Mouse (Mus musculus): ENCODE results near the gene Rps29. TPM values are rescaled to one million over a fixed set of nuclear protein-coding genes. Genes with fewer than 3 reads are reported as not detected.

The Rps29 gene
- polyA plus RNA-seq, 1 experiment from 2014 or later, result 1,279 TPM

GRCm38 (mm10) chr12:69129634-69130310 is 29.2 kb downstream of the Rps29 start:
- no peak for TF ChIP-seq CTCF (IDR thresholded peaks at IDR 0.05; ENCODE audit: low read depth)
- TF ChIP-seq EP300 (IDR thresholded peaks at IDR 0.05; ENCODE audit: low read depth), result no peak
- peak overlapping the region; percentile 48 for H3K4me2 ChIP-seq (ENCODE audit: low read depth, low read length)
- 0 out of 2 replicates have a peak, but pooled peaks cover 2% of the 10 kb centered on the region for H3K4me1 ChIP-seq (ENCODE audit: insufficient read depth)
- 43% methylated on average over 17 of the region's 18 CpGs for WGBS (ENCODE audit: insufficient replicate concordance)
- no peaks in the 10 kb centered on the region for H3K36me3 ChIP-seq (replicated peaks; ENCODE audit: insufficient read depth, low read length)
- DNase-seq (no peak), ATAC-seq (peak; percentile 36)
- H3K9me3 ChIP-seq (ENCODE audit: low read length), result no peaks in the 10 kb centered on the region
- no peaks in the 10 kb centered on the region for H3K27me3 ChIP-seq (ENCODE audit: insufficient read depth, low read length)
- H3K4me3 ChIP-seq (ENCODE audit: low read depth, low read length), result peak overlapping the region; percentile 9; the same call in 1 of the 2 replicates
- H3K27ac ChIP-seq (ENCODE audit: low read depth), result no peak overlapping the region
- H3K9ac ChIP-seq (replicated peaks), result no peak overlapping the region

- 82% methylated on average over 3 of the region's 3 CpGs for WGBS (ENCODE audit: insufficient replicate concordance)
- 0 out of 2 replicates have a peak, but pooled peaks cover 2% of the 10 kb centered on the region for H3K4me1 ChIP-seq (ENCODE audit: insufficient read depth)
- H3K36me3 ChIP-seq (replicated peaks; ENCODE audit: insufficient read depth, low read length), result no peaks in the 10 kb centered on the region
- H3K9me3 ChIP-seq (ENCODE audit: low read length), result no peaks in the 10 kb centered on the region
- ATAC-seq, result no peak
- no peak overlapping the region for H3K4me2 ChIP-seq (ENCODE audit: low read depth, low read length)
- H3K9ac ChIP-seq (replicated peaks), result no peak overlapping the region
- no peak overlapping the region for H3K4me3 ChIP-seq (ENCODE audit: low read depth, low read length)
- H3K27ac ChIP-seq (ENCODE audit: low read depth), result no peak overlapping the region
- no peak for TF ChIP-seq EP300 (IDR thresholded peaks at IDR 0.05; ENCODE audit: low read depth)
- TF ChIP-seq CTCF (IDR thresholded peaks at IDR 0.05; ENCODE audit: low read depth), result no peak
- DNase-seq, result no peak
- no peaks in the 10 kb centered on the region for H3K27me3 ChIP-seq (ENCODE audit: insufficient read depth, low read length)
These were observed 31.4 kb downstream of the Rps29 start for GRCm38 (mm10) chr12:69127626-69128025.

- Histone ChIP-seq H3K27me3 (ENCODE audit: insufficient read depth, low read length) (no peaks in the 10 kb centered on the region), H3K27ac (ENCODE audit: low read depth) (no peak overlapping the region), H3K4me2 (ENCODE audit: low read depth, low read length) (no peak overlapping the region), H3K9me3 (ENCODE audit: low read length) (no peaks in the 10 kb centered on the region), H3K36me3 (replicated peaks; ENCODE audit: insufficient read depth, low read length) (no peaks in the 10 kb centered on the region), H3K4me3 (ENCODE audit: low read depth, low read length) (no peak overlapping the region), H3K4me1 (ENCODE audit: insufficient read depth) (0 out of 2 replicates have a peak, but pooled peaks cover 2% of the 10 kb centered on the region), H3K9ac (replicated peaks) (no peak overlapping the region)
- 67% methylated on average over 5 of the region's 5 CpGs for WGBS (ENCODE audit: insufficient replicate concordance)
- ATAC-seq, result no peak
- TF ChIP-seq EP300 (IDR thresholded peaks at IDR 0.05; ENCODE audit: low read depth) (no peak), CTCF (IDR thresholded peaks at IDR 0.05; ENCODE audit: low read depth) (peak; percentile 74)
- DNase-seq, result peak; percentile 45
These were observed 31.8 kb downstream of the Rps29 start for GRCm38 (mm10) chr12:69127170-69127569.

GRCm38 (mm10) chr12:69125066-69125465 is 33.9 kb downstream of the Rps29 start:
- Histone ChIP-seq H3K27ac (ENCODE audit: low read depth) (no peak overlapping the region), H3K4me2 (ENCODE audit: low read depth, low read length) (no peak overlapping the region), H3K4me3 (ENCODE audit: low read depth, low read length) (no peak overlapping the region), H3K36me3 (replicated peaks; ENCODE audit: insufficient read depth, low read length) (no peaks in the 10 kb centered on the region), H3K9ac (replicated peaks) (no peak overlapping the region), H3K4me1 (ENCODE audit: insufficient read depth) (no peaks in the 10 kb centered on the region), H3K9me3 (ENCODE audit: low read length) (no peaks in the 10 kb centered on the region), H3K27me3 (ENCODE audit: insufficient read depth, low read length) (no peaks in the 10 kb centered on the region)
- TF ChIP-seq EP300 (IDR thresholded peaks at IDR 0.05; ENCODE audit: low read depth), result no peak
- 60% methylated on average over 5 of the region's 5 CpGs for whole genome bisulfite sequencing (ENCODE audit: insufficient replicate concordance)
- DNase-seq (no peak), ATAC-seq (no peak)

- no peak overlapping the region for H3K27ac ChIP-seq (ENCODE audit: low read depth)
- H3K9me3 ChIP-seq (ENCODE audit: low read length), result no peaks in the 10 kb centered on the region
- H3K27me3 ChIP-seq (ENCODE audit: insufficient read depth, low read length), result no peaks in the 10 kb centered on the region
- no peak for TF ChIP-seq CTCF (IDR thresholded peaks at IDR 0.05; ENCODE audit: low read depth)
- TF ChIP-seq EP300 (IDR thresholded peaks at IDR 0.05; ENCODE audit: low read depth), result no peak
- 77% methylated on average over 11 of the region's 11 CpGs for WGBS (ENCODE audit: insufficient replicate concordance)
- no peaks in the 10 kb centered on the region for H3K36me3 ChIP-seq (replicated peaks; ENCODE audit: insufficient read depth, low read length)
- no peaks in the 10 kb centered on the region for H3K4me1 ChIP-seq (ENCODE audit: insufficient read depth)
- ATAC-seq (no peak), DNase-seq (no peak)
- H3K4me2 ChIP-seq (ENCODE audit: low read depth, low read length), result no peak overlapping the region
- no peak overlapping the region for H3K4me3 ChIP-seq (ENCODE audit: low read depth, low read length)
- H3K9ac ChIP-seq (replicated peaks), result no peak overlapping the region
These were observed 36.2 kb downstream of the Rps29 start for GRCm38 (mm10) chr12:69122801-69123200.

GRCm38 (mm10) chr12:69119908-69120307 is 39.1 kb downstream of the Rps29 start:
- no peak for DNase-seq
- ATAC-seq, result no peak
- Histone ChIP-seq H3K27me3 (ENCODE audit: insufficient read depth, low read length) (no peaks in the 10 kb centered on the region), H3K36me3 (replicated peaks; ENCODE audit: insufficient read depth, low read length) (no peaks in the 10 kb centered on the region), H3K4me1 (ENCODE audit: insufficient read depth) (no peaks in the 10 kb centered on the region), H3K4me2 (ENCODE audit: low read depth, low read length) (no peak overlapping the region), H3K9ac (replicated peaks) (no peak overlapping the region), H3K27ac (ENCODE audit: low read depth) (no peak overlapping the region), H3K4me3 (ENCODE audit: low read depth, low read length) (no peak overlapping the region), H3K9me3 (ENCODE audit: low read length) (no peaks in the 10 kb centered on the region)
- 74% methylated on average over 6 of the region's 6 CpGs for WGBS (ENCODE audit: insufficient replicate concordance)
- no peak for TF ChIP-seq EP300 (IDR thresholded peaks at IDR 0.05; ENCODE audit: low read depth)
- TF ChIP-seq CTCF (IDR thresholded peaks at IDR 0.05; ENCODE audit: low read depth), result no peak

Small RNAs within 50 kb of the gene (microRNA-seq; reads per million reads assigned to microRNA genes)
- not detected for gene Gm47287
- 2.0 reads per million for gene Gm47295

Other genes with a start within 250 kb of the Rps29 start
- 8.8 and 9.6 TPM in 2 replicates for gene Lrr1, start 9.6 kb upstream of the Rps29 start, polyA plus RNA-seq (2015; fragmentation: Nextera tagmentation; extraction: Ambion mirVana)
- 543 and 555 TPM in 2 replicates for gene Rpl36al, start 24.9 kb upstream of the Rps29 start, polyA plus RNA-seq (2015; fragmentation: Nextera tagmentation; extraction: Ambion mirVana)
- 23.1 and 25.0 TPM in 2 replicates for gene Mgat2, start 25.0 kb upstream of the Rps29 start, polyA plus RNA-seq (2015; fragmentation: Nextera tagmentation; extraction: Ambion mirVana)
- 9.1 and 10.2 TPM in 2 replicates for gene Gm49383, start 37.9 kb upstream of the Rps29 start, polyA plus RNA-seq (2015; fragmentation: Nextera tagmentation; extraction: Ambion mirVana)
- 2.9 and 3.0 TPM in 2 replicates for gene Dnaaf2, start 39.2 kb upstream of the Rps29 start, polyA plus RNA-seq (2015; fragmentation: Nextera tagmentation; extraction: Ambion mirVana)
- gene Gm49384, start 45.1 kb upstream of the Rps29 start, polyA plus RNA-seq (2015; fragmentation: Nextera tagmentation; extraction: Ambion mirVana), result 8.3 and 9.5 TPM in 2 replicates
- gene Pole2, start 69.0 kb upstream of the Rps29 start, polyA plus RNA-seq (2015; fragmentation: Nextera tagmentation; extraction: Ambion mirVana), result 8.0 and 9.3 TPM in 2 replicates
- 5.9 and 6.1 TPM in 2 replicates for gene Klhdc1, start 82.0 kb upstream of the Rps29 start, polyA plus RNA-seq (2015; fragmentation: Nextera tagmentation; extraction: Ambion mirVana)
- 54.2 and 59.3 TPM in 2 replicates for gene Klhdc2, start 137.5 kb upstream of the Rps29 start, polyA plus RNA-seq (2015; fragmentation: Nextera tagmentation; extraction: Ambion mirVana)
- 28.3 and 29.7 TPM in 2 replicates for gene Nemf, start 198.0 kb upstream of the Rps29 start, polyA plus RNA-seq (2015; fragmentation: Nextera tagmentation; extraction: Ambion mirVana)
- gene Arf6, start 213.0 kb upstream of the Rps29 start, polyA plus RNA-seq (2015; fragmentation: Nextera tagmentation; extraction: Ambion mirVana), result 33.8 and 44.6 TPM in 2 replicates
- gene Gm9887, start 213.3 kb upstream of the Rps29 start, polyA plus RNA-seq (2015; fragmentation: Nextera tagmentation; extraction: Ambion mirVana), result 1.00 and 1.3 TPM in 2 replicates

Measured in liver, postnatal 0 days (tissue).